Mouse (Mus musculus) liver, embryonic 12.5 days (tissue): ENCODE data around the gene Fez2. TPM values are rescaled to one million over a fixed set of nuclear protein-coding genes. Genes with fewer than 3 reads are reported as not detected.

Source experiments
- ATAC-seq: fragments of 200-750 bp; cut with Nextera tagmentation; 2 replicates; pipeline ENCODE4 v1.8.0; 2017; ENCODE audit warnings: moderate number of reproducible peaks, mild to moderate bottlenecking, moderate library complexity
- H3K27ac ChIP-seq: fragments of 300-500 bp; sonication (generic); 2 replicates; pipeline ENCODE4 v1.5.1; 2016; ENCODE audit warnings: mild to moderate bottlenecking
- H3K27me3 ChIP-seq: fragments of 300-500 bp; sonication (generic); replicated peaks from 2 replicates; pipeline ENCODE4 v1.6.1; 2016; ENCODE audit warnings: mild to moderate bottlenecking, moderate library complexity
- H3K36me3 ChIP-seq: fragments of 300-500 bp; sonication (generic); 2 replicates; pipeline ENCODE4 v1.6.1; 2016; ENCODE audit warnings: mild to moderate bottlenecking, moderate library complexity
- H3K4me1 ChIP-seq: fragments of 300-500 bp; sonication (generic); 2 replicates; pipeline ENCODE4 v1.6.1; 2016
- H3K4me2 ChIP-seq: fragments of 300-500 bp; sonication (generic); 2 replicates; pipeline ENCODE4 v1.6.1; 2016; ENCODE audit warnings: mild to moderate bottlenecking, moderate library complexity
- H3K4me3 ChIP-seq: fragments of 300-500 bp; sonication (generic); 2 replicates; pipeline ENCODE4 v1.5.1; 2016; ENCODE audit warnings: mild to moderate bottlenecking, moderate library complexity
- H3K9ac ChIP-seq: fragments of 300-500 bp; sonication (generic); 2 replicates; pipeline ENCODE4 v1.6.1; 2016; ENCODE audit warnings: mild to moderate bottlenecking, moderate library complexity
- H3K9me3 ChIP-seq: fragments of 300-500 bp; sonication (generic); replicated peaks from 2 replicates; pipeline ENCODE4 v1.6.1; 2016; ENCODE audit warnings: mild to moderate bottlenecking, moderate library complexity
- WGBS: fragments of 180-500 bp; shearing (Covaris S2); methylation state at CpG from one replicate; pipeline ENCODE4 v1.1.7; 2016; ENCODE audit not compliant: insufficient replicate concordance; 5-methylcytosine and 5-hydroxymethylcytosine counted together
- polyA plus RNA-seq: library from polyadenylated mRNA; unstranded; fragments of >200 nt; fragmentation: Nextera tagmentation; extraction: Ambion mirVana; gene quantifications from 2 replicates; pipeline ENCODE4 v1.2.1, GENCODE M21; 2016

Fez2 gene
- polyA plus RNA-seq, 1 experiment from 2014 or later, result 24.9 TPM

- Histone ChIP-seq H3K9ac (no peak overlapping the region), H3K9me3 (no peaks in the 10 kb centered on the region), H3K36me3 (peaks cover 58% of the 10 kb centered on the region), H3K27ac (no peak overlapping the region), H3K4me3 (no peak overlapping the region), H3K4me2 (no peak overlapping the region), H3K27me3 (no peaks in the 10 kb centered on the region), H3K4me1 (0 out of 2 replicates have a peak, but pooled peaks cover 3% of the 10 kb centered on the region)
- 75% methylated on average over 3 of the region's 3 CpGs for WGBS
- 0 out of 2 replicates have a peak, but pooled peaks have one; percentile 30 for ATAC-seq
Observed at GRCm38 (mm10) chr17:78382321-78382720, 35.6 kb downstream of the Fez2 start.

GRCm38 (mm10) chr17:78379730-78380245, 38.2 kb downstream of the Fez2 start:
- Histone ChIP-seq H3K4me1 (0 out of 2 replicates have a peak, but pooled peaks cover 3% of the 10 kb centered on the region), H3K4me3 (no peak overlapping the region), H3K9ac (no peak overlapping the region), H3K27ac (no peak overlapping the region), H3K36me3 (peaks cover 60% of the 10 kb centered on the region), H3K27me3 (no peaks in the 10 kb centered on the region), H3K4me2 (no peak overlapping the region), H3K9me3 (no peaks in the 10 kb centered on the region)
- ATAC-seq, result no peak
- 81% methylated on average over 11 of the region's 11 CpGs for WGBS

GRCm38 (mm10) chr17:78379079-78379729, 38.7 kb downstream of the Fez2 start:
- Histone ChIP-seq H3K9me3 (no peaks in the 10 kb centered on the region), H3K4me3 (no peak overlapping the region), H3K27ac (0 out of 2 replicates have a peak overlapping the region, but pooled peaks have one; percentile 14), H3K36me3 (peaks cover 63% of the 10 kb centered on the region), H3K9ac (no peak overlapping the region), H3K4me2 (no peak overlapping the region), H3K4me1 (0 out of 2 replicates have a peak, but pooled peaks cover 3% of the 10 kb centered on the region), H3K27me3 (no peaks in the 10 kb centered on the region)
- WGBS, result 76% methylated on average over 8 of the region's 8 CpGs
- no peak for ATAC-seq

- Histone ChIP-seq H3K27ac (no peak overlapping the region), H3K4me3 (no peak overlapping the region), H3K4me1 (no peaks in the 10 kb centered on the region), H3K27me3 (no peaks in the 10 kb centered on the region), H3K9me3 (no peaks in the 10 kb centered on the region), H3K4me2 (no peak overlapping the region), H3K36me3 (peaks cover 45% of the 10 kb centered on the region), H3K9ac (no peak overlapping the region)
- 76% methylated on average over 8 of the region's 8 CpGs for WGBS
- ATAC-seq, result no peak
Observed at GRCm38 (mm10) chr17:78376587-78376986, 41.4 kb downstream of the Fez2 start.

- no peaks in the 10 kb centered on the region for H3K4me1 ChIP-seq
- H3K4me2 ChIP-seq, result no peak overlapping the region
- no peak overlapping the region for H3K27ac ChIP-seq
- H3K27me3 ChIP-seq, result no peaks in the 10 kb centered on the region
- no peak overlapping the region for H3K4me3 ChIP-seq
- peaks cover 34% of the 10 kb centered on the region for H3K36me3 ChIP-seq
- 82% methylated on average over 10 of the region's 10 CpGs for WGBS
- no peak for ATAC-seq
- H3K9ac ChIP-seq, result no peak overlapping the region
- no peaks in the 10 kb centered on the region for H3K9me3 ChIP-seq
Observed at GRCm38 (mm10) chr17:78374756-78375155, 43.2 kb downstream of the Fez2 start.

GRCm38 (mm10) chr17:78373849-78374248, 44.1 kb downstream of the Fez2 start:
- 85% methylated on average over 8 of the region's 8 CpGs for WGBS
- Histone ChIP-seq H3K36me3 (peaks cover 29% of the 10 kb centered on the region), H3K27me3 (no peaks in the 10 kb centered on the region), H3K4me3 (no peak overlapping the region), H3K9me3 (no peaks in the 10 kb centered on the region), H3K9ac (no peak overlapping the region), H3K4me2 (no peak overlapping the region), H3K27ac (no peak overlapping the region), H3K4me1 (no peaks in the 10 kb centered on the region)
- ATAC-seq, result no peak

- Histone ChIP-seq H3K9ac (no peak overlapping the region), H3K27me3 (no peaks in the 10 kb centered on the region), H3K4me1 (no peaks in the 10 kb centered on the region), H3K36me3 (peaks cover 23% of the 10 kb centered on the region), H3K4me3 (no peak overlapping the region), H3K27ac (no peak overlapping the region), H3K9me3 (no peaks in the 10 kb centered on the region), H3K4me2 (no peak overlapping the region)
- ATAC-seq, result no peak
- 78% methylated on average over 6 of the region's 6 CpGs for WGBS
Observed at GRCm38 (mm10) chr17:78373174-78373573, 44.8 kb downstream of the Fez2 start.

GRCm38 (mm10) chr17:78370445-78370844, 47.5 kb downstream of the Fez2 start:
- H3K9me3 ChIP-seq, result no peaks in the 10 kb centered on the region
- H3K27me3 ChIP-seq, result no peaks in the 10 kb centered on the region
- H3K4me1 ChIP-seq, result no peaks in the 10 kb centered on the region
- no peak overlapping the region for H3K4me3 ChIP-seq
- H3K9ac ChIP-seq, result no peak overlapping the region
- 67% methylated on average over 1 of the region's 1 CpGs for WGBS
- H3K27ac ChIP-seq, result no peak overlapping the region
- no peak for ATAC-seq
- no peak overlapping the region for H3K4me2 ChIP-seq
- peaks cover 13% of the 10 kb centered on the region for H3K36me3 ChIP-seq

GRCm38 (mm10) chr17:78368481-78368880, 49.5 kb downstream of the Fez2 start:
- ATAC-seq, result no peak
- Histone ChIP-seq H3K4me1 (no peaks in the 10 kb centered on the region), H3K27me3 (no peaks in the 10 kb centered on the region), H3K4me2 (no peak overlapping the region), H3K9me3 (no peaks in the 10 kb centered on the region), H3K4me3 (no peak overlapping the region), H3K27ac (no peak overlapping the region), H3K36me3 (peaks cover 9% of the 10 kb centered on the region), H3K9ac (no peak overlapping the region)
- WGBS, result 82% methylated on average over 8 of the region's 8 CpGs

- no peak for ATAC-seq
- Histone ChIP-seq H3K4me3 (no peak overlapping the region), H3K9me3 (no peaks in the 10 kb centered on the region), H3K4me2 (no peak overlapping the region), H3K9ac (no peak overlapping the region), H3K27ac (no peak overlapping the region), H3K4me1 (peaks cover 21% of the 10 kb centered on the region), H3K27me3 (no peaks in the 10 kb centered on the region), H3K36me3 (peaks cover 4% of the 10 kb centered on the region)
- 53% methylated on average over 7 of the region's 7 CpGs for WGBS
Observed at GRCm38 (mm10) chr17:78366070-78366469, 51.9 kb downstream of the Fez2 start.

GRCm38 (mm10) chr17:78364555-78365302, 53.2 kb downstream of the Fez2 start:
- Histone ChIP-seq H3K4me3 (no peak overlapping the region), H3K4me2 (no peak overlapping the region), H3K9ac (no peak overlapping the region), H3K9me3 (no peaks in the 10 kb centered on the region), H3K27me3 (no peaks in the 10 kb centered on the region), H3K27ac (no peak overlapping the region), H3K4me1 (peaks cover 21% of the 10 kb centered on the region), H3K36me3 (peaks cover 4% of the 10 kb centered on the region)
- ATAC-seq, result no peak
- WGBS, result 85% methylated on average over 23 of the region's 23 CpGs
